11 mouse cellular contexts compared by ENCODE assay signal in genomic region chr6:50817430-50817829, GRCm38 (mm10).
"Had no signal": no experiment of that assay in that cellular context is flagged by ENCODE, and none has a peak within 500 bp of the region (broad histone marks: within the 10 kb centered on the region; RNA-seq: fewer than 3 reads in every experiment).

No protein-coding gene starts in this region.

- H3K9ac ChIP-seq: liver, embryonic 15.5 days; neural tube, embryonic 12.5 days had no signal

- H3K4me3 ChIP-seq: left cerebral cortex, adult 2 months; limb, embryonic 10.5 days; liver, embryonic 15.5 days; neural tube, embryonic 12.5 days had no signal

- H3K27me3 ChIP-seq: neural tube, embryonic 12.5 days had no signal

- H3K4me1 ChIP-seq: liver, embryonic 15.5 days had no signal

- H3K4me2 ChIP-seq: liver, embryonic 11.5 days; liver, embryonic 15.5 days; neural tube, embryonic 12.5 days had no signal

- H3K9me3 ChIP-seq: limb, embryonic 10.5 days; liver, embryonic 15.5 days; neural tube, embryonic 12.5 days had no signal

- ATAC-seq: inflammation-experienced regulatory T-cells, adult 6 months; intestine, postnatal 0 days; lung, postnatal 0 days had no signal

- DNase-seq: kidney, postnatal 10 days; lung, adult 2 months; lung, postnatal 36 days had no signal

- H3K27ac ChIP-seq: left cerebral cortex, adult 2 months; liver, embryonic 15.5 days; neural tube, embryonic 12.5 days had no signal

- H3K36me3 ChIP-seq: limb, embryonic 10.5 days; liver, embryonic 15.5 days; neural tube, embryonic 12.5 days had no signal
